7 mouse cellular contexts compared by ENCODE assay signal in genomic region chr17:71486231-71486851, GRCm38 (mm10). TPM values are rescaled to one million over a fixed set of nuclear protein-coding genes. Genes with fewer than 3 reads are reported as not detected.
DNase-seq lines count a peak whose midpoint lies in the region; ATAC-seq and TF ChIP-seq lines count a peak whose summit lies in the region.

No protein-coding gene starts in this region.

- no peak for DNase-seq in G1E (ENCODE audit: low spot score)
- DNase-seq in splenic B cell, adult 2 months (ENCODE audit: low read depth, low spot score) = peak; percentile 76
- no peak for DNase-seq in midbrain, embryonic 10.5 days (ENCODE audit: low spot score)

- WGBS in liver, embryonic 15.5 days (ENCODE audit: insufficient replicate concordance) = 24% methylated on average over 8 of the region's 8 CpGs
- WGBS in midbrain, embryonic 10.5 days = 60% methylated on average over 8 of the region's 8 CpGs

- H3K4me1 ChIP-seq in G1E (ENCODE audit: insufficient read depth, low read depth, low read length) = peaks cover 48% of the 10 kb centered on the region
- H3K4me1 ChIP-seq in liver, embryonic 15.5 days (replicated peaks) = peaks cover 43% of the 10 kb centered on the region
- peaks cover 9% of the 10 kb centered on the region for H3K4me1 ChIP-seq in midbrain, embryonic 10.5 days

- H3K4me3 ChIP-seq in G1E (ENCODE audit: low read depth, low read length) = peak overlapping the region; percentile 0; the same call in 1 of the 2 replicates
- peak overlapping the region; percentile 48 for H3K4me3 ChIP-seq in liver, embryonic 15.5 days (replicated peaks)
- no peak overlapping the region for H3K4me3 ChIP-seq in midbrain, embryonic 10.5 days

- H3K27ac ChIP-seq in liver, embryonic 15.5 days (replicated peaks) = peak overlapping the region; percentile 74
- H3K27ac ChIP-seq in midbrain, embryonic 10.5 days (replicated peaks) = no peak overlapping the region

- peak overlapping the region; percentile 73 for H3K4me2 ChIP-seq in liver, embryonic 15.5 days

- no peaks in the 10 kb centered on the region for H3K27me3 ChIP-seq in G1E (ENCODE audit: insufficient read depth, low read length)
- no peaks in the 10 kb centered on the region for H3K27me3 ChIP-seq in liver, embryonic 15.5 days
- H3K27me3 ChIP-seq in splenic B cell, adult 2 months (ENCODE audit: control insufficient read depth, insufficient read depth, low read length, poor library complexity, severe bottlenecking) = no peaks in the 10 kb centered on the region
- no peaks in the 10 kb centered on the region for H3K27me3 ChIP-seq in midbrain, embryonic 10.5 days (ENCODE audit: low read depth, poor library complexity, severe bottlenecking)

- peak overlapping the region; percentile 39; the same call in 1 of the 2 replicates for H3K9ac ChIP-seq in liver, embryonic 15.5 days

- no peaks in the 10 kb centered on the region for H3K9me3 ChIP-seq in G1E (replicated peaks)
- H3K9me3 ChIP-seq in liver, embryonic 15.5 days (replicated peaks) = no peaks in the 10 kb centered on the region
- no peaks in the 10 kb centered on the region for H3K9me3 ChIP-seq in midbrain, embryonic 10.5 days (replicated peaks)

- no peak for TF ChIP-seq CTCF in G1E (IDR thresholded peaks at IDR 0.05; ENCODE audit: low read depth, low read length)

- H3K36me3 ChIP-seq in G1E (replicated peaks) = no peaks in the 10 kb centered on the region
- no peaks in the 10 kb centered on the region for H3K36me3 ChIP-seq in liver, embryonic 15.5 days (replicated peaks)
- H3K36me3 ChIP-seq in splenic B cell, adult 2 months (ENCODE audit: control insufficient read depth, insufficient read depth, low read length, poor library complexity, severe bottlenecking) = no peaks in the 10 kb centered on the region; the same call in 1 of the 2 replicates
- no peaks in the 10 kb centered on the region for H3K36me3 ChIP-seq in midbrain, embryonic 10.5 days

- no peak for ATAC-seq in G1E (ENCODE audit: extremely low read depth, insufficient number of reproducible peaks, low FRiP score, poor library complexity, severe bottlenecking)
- ATAC-seq in common myeloid progenitor, adult 5-6 weeks (replicated peaks; ENCODE audit: low read depth, poor library complexity, severe bottlenecking) = peak; percentile 54
- ATAC-seq in inflammation-experienced regulatory T-cells, adult 6 months = peak; percentile 70
- ATAC-seq in liver, embryonic 15.5 days (ENCODE audit: insufficient read depth) = no peak
- ATAC-seq in frontal cortex, adult (ENCODE audit: low TSS enrichment) = no peak

RNA-seq across cellular contexts. Expression of gene Smchd1, which starts 11.2 kb away (rescaled TPM):
- total RNA-seq in G1E (2014; fragmentation: Nextera tagmentation) = 319 and 338 TPM in 2 replicates
- total RNA-seq in G1E (2017) = 230 and 243 TPM in 2 replicates
- 9.9 and 10.0 TPM in 2 replicates for polyA plus RNA-seq in G1E (2012)
- 215 and 225 TPM in 2 replicates for total RNA-seq in common myeloid progenitor, adult 5-6 weeks (2017)
- polyA plus RNA-seq in inflammation-experienced regulatory T-cells, adult 6 months (2017; shearing (Covaris generic)) = 10 to 100 TPM; 81.6 to 95.6 (median 91.5) TPM
- polyA plus RNA-seq in liver, embryonic 15.5 days (2015; fragmentation: Nextera tagmentation; extraction: Ambion mirVana) = 28.6 and 30.6 TPM in 2 replicates
- polyA plus RNA-seq in midbrain, embryonic 10.5 days (2016; fragmentation: Nextera tagmentation; extraction: Ambion mirVana) = 71.1 and 72.8 TPM in 2 replicates

RNA-seq across cellular contexts. Expression of gene Gm4707, which starts 26.6 kb away (rescaled TPM):
- total RNA-seq in G1E (2014; fragmentation: Nextera tagmentation) (4.7 and 59.5 TPM in 2 replicates), G1E (2017) (2.4 and 2.7 TPM in 2 replicates)
- not detected in 2 replicates for polyA plus RNA-seq in G1E (2012)
- total RNA-seq in common myeloid progenitor, adult 5-6 weeks (2017) = 3.0 and 6.5 TPM in 2 replicates
- polyA plus RNA-seq in inflammation-experienced regulatory T-cells, adult 6 months (2017; shearing (Covaris generic)) = 10 to 100 TPM; 15.5 to 35.0 (median 23.7) TPM
- polyA plus RNA-seq in liver, embryonic 15.5 days (2015; fragmentation: Nextera tagmentation; extraction: Ambion mirVana) = 1.3 and 1.5 TPM in 2 replicates
- 4.8 and 4.9 TPM in 2 replicates for polyA plus RNA-seq in midbrain, embryonic 10.5 days (2016; fragmentation: Nextera tagmentation; extraction: Ambion mirVana)

RNA-seq across cellular contexts. Expression of gene Ndc80, which starts 40.3 kb away (rescaled TPM):
- total RNA-seq in G1E (2014; fragmentation: Nextera tagmentation) (118 and 120 TPM in 2 replicates), G1E (2017) (95.7 and 110 TPM in 2 replicates)
- 3.4 and 8.3 TPM in 2 replicates for polyA plus RNA-seq in G1E (2012)
- 90.5 and 91.4 TPM in 2 replicates for total RNA-seq in common myeloid progenitor, adult 5-6 weeks (2017)
- polyA plus RNA-seq in inflammation-experienced regulatory T-cells, adult 6 months (2017; shearing (Covaris generic)) = 10 to 100 TPM in 1 of 3 experiments, 1 to 10 TPM in 2; 9.1 to 56.4 (median 9.4) TPM
- polyA plus RNA-seq in liver, embryonic 15.5 days (2015; fragmentation: Nextera tagmentation; extraction: Ambion mirVana) = 31.5 and 32.2 TPM in 2 replicates
- polyA plus RNA-seq in midbrain, embryonic 10.5 days (2016; fragmentation: Nextera tagmentation; extraction: Ambion mirVana) = 65.6 and 66.2 TPM in 2 replicates

Comparison
In these comparisons a context has a peak if more than half of its experiments do, and no peak if none do; other contexts are left out.
1. ATAC-seq: peak in common myeloid progenitor, adult 5-6 weeks (single experiment) and inflammation-experienced regulatory T-cells, adult 6 months (single experiment); none in G1E (single experiment), liver, embryonic 15.5 days (single experiment) and frontal cortex, adult (single experiment).